Mouse (Mus musculus) cerebellum, postnatal 4 days (tissue): Measurements from ENCODE around the gene Foxo3.

Experiments
- DNase-seq, 2 experiments: peaks; one replicate each; pipeline ENCODE4 v3.0.0; 2022; ENCODE audit warnings: low spot score in 2 of 2, mixed read lengths in 1 of 2

Gene Foxo3

GRCm38 (mm10) chr10:42227751-42228241, 48.8 kb downstream of the Foxo3 start:
- peak in 1 of 2 experiments; percentile 44 for DNase-seq

DNA sequence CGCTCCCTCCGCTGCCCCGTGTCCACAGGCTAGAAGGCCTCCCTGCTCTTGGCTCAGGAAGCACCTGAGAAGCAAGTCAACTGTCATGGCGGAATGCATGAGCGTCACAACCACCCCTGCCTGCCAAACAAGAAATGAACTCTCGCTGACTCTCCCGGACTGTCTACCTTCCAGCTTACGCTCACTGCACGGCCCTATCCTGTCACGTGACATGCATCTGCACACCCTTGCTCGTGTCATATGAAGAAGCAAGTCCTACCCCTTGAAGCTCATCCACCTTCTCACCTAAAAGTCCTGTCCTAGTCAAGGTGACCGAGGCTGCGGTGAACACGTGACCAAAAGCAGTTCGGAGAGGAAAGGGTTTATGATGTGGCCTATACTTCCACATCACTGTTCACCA, 50.4 kb downstream of the Foxo3 start:
- DNase-seq, result no peak

DNA sequence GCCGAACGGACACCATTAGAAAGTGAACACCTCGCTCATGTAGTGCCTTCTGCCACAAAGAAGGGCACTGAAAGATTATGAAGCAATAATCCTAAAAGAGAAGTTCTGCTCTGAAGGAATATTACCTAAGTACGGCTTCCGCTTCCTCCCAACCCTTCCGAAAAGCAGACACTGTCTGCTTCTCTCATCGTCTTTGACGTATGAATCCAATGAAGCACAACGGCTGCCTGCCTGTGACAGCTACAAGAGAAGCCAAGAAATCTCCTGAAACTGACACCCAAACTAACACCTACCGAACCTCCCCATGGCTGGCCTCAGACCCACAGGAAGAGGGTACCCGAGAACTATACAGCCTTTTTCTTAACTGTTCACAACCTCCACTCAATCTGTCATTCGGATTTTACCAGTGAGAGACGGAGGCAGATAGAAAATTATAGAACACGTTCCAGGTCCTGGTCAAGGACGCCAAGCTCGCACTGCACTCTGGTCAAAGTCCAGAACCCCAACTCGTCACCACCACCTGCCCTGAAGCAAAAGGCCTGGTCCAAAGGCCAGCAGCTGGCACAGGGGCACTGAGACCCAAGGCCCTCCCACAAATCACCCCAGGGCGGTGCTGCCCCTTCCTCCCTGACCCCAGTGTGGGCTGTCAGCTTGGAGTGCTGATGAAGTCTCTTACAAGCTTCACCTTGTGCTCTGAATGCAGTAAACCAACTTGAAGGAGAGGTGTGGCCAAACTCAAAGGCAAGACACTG, 51.2 kb downstream of the Foxo3 start:
- no peak for DNase-seq

DNA sequence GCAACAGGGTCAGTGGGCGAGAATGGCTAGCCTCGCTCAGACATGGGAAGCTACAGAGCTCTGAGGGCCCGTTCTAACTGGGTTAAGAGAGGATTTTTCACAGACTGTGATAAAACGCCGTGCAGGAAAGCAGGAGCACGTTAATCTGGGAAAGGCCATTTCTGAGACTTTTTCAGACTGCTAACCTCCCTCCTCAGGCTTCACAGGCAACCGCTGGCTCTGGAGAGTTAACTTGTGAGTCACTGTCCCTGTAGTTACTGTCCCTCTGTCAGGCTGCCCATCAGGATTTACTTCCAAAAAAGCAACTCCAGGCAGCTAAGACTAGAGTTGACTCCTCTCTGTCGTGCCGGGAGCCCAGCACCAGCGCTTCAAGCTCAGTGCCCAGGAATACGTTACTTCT, 54.6 kb downstream of the Foxo3 start:
- DNase-seq, result no peak

DNA sequence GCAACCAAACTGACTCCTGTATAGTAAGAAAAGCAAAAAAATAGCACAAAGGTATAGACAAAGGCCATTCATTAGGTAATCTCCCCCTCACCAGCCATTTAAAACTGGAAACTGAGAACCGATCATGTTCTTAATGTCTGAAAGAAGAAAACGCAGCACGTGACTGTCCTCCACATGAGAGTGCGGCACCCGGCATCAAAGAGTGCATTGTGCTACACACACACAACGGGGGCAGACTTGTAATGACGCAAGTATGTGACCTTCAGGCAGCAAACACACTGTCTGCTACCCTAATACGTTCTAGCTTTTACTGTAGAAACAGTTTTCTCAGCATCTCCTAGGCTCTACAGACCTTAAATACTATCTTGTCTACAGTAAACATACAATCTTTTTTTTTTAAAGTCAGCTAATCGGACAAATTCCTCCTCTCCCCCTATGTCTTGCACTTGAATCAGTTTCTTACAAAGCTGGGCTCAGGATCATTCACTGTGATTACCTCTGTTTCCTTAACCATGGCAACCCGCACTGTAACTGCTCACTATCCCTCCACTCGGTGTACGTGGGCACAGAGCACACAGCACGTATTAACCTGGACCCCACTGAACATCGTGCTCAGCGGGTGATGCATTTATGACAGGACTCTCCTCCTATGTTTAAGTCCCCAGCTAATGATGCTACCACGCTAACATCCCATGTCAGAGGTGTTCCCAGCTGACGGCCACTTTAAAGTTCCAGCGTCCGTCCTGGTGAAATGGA, 55.2 kb downstream of the Foxo3 start:
- DNase-seq, result no peak

- no peak for DNase-seq
Observed at GRCm38 (mm10) chr10:42220418-42220952, 56.1 kb downstream of the Foxo3 start.

- no peak for DNase-seq
Observed at GRCm38 (mm10) chr10:42211407-42211806, 65.1 kb downstream of the Foxo3 start.

DNA sequence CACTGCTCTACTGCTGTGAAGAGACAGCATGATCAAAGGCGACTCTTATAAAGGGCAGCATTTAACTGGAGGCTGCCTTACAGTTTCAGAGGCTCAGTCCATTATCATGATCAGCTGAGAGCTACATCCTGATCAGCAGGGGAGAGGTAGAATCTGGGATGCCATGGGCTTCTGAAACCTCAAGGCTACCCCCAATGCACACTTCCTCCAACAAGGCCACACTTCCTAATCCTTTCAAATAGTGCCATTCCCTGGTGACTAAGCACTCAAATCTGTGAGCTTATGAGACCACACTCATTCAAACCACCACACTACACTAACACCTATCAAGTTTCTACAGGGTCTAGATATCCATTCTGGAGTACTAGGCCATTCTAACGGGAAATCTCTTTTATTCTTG, 65.9 kb downstream of the Foxo3 start:
- no peak for DNase-seq

DNA sequence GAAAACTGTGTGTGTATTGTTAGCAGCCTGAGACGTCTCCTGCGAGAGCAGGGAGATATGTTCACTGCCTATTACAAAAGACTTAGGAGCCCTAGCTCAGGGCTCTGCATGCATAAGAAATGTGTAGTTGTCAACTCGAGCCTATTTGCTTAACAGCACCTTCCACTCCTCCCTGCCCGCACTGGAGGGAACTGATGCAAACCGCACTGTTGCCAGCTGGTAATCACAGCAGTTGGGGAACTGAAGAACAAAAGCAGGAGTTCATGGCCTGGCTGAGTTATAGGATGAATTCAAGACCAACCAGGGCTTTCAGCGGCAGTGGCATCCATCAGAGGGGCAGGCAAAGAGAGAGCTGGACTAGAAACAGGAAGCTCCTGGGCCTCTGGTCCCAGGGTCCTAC, 66.7 kb downstream of the Foxo3 start:
- DNase-seq, result no peak

DNA sequence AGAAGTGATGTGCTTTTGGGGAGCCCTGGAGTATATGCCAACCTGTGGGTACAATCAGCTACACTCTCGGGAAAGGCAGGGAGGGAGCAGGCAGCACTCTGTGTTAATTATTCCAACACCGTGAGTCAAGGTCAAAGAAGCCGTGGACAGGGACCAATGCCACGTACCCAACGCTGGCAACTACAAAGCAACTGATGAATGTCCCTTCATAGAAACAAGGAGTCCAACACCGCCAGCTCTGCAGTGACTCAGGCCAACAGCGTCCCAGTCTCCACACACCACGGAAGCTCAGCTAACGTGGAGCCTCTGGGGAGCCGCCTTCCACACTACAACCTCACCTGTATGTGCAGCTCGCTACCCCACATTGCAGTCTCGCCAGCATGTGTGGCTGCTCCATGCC, 68.9 kb downstream of the Foxo3 start:
- DNase-seq, result no peak

DNA sequence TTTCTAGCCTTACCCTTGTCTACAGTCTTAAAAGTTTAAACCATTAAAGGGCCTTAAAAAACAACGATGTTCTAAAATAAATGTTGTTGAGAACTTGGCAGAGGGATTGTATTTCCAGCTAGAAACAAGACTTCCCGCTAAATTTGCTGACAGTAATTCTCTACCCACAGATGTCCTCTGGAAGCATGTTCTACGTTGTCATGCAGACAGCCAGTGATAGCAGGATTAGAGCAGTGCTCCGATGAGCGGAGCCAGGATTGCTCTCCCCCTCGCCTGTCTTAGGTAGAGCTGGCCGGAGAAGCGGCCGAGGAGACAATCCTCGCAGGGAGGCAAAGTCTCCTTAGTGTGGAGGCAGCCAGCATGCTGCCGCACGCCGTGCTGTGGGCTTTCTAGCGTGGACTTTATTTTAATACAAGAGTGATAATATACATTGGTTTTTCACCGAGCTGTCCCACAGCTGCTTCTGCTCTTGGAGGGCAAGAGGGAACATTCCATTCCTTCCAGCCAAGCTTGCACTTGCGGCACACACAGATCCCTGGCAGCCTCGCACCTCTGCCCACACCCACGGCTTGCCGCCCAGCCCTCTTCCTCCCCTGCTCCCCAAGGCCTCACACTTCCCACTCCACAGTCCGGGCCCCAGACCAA, 71.7 kb downstream of the Foxo3 start:
- no peak for DNase-seq

- DNase-seq, result no peak
Observed at GRCm38 (mm10) chr10:42203321-42204155, 73.0 kb downstream of the Foxo3 start.

DNA sequence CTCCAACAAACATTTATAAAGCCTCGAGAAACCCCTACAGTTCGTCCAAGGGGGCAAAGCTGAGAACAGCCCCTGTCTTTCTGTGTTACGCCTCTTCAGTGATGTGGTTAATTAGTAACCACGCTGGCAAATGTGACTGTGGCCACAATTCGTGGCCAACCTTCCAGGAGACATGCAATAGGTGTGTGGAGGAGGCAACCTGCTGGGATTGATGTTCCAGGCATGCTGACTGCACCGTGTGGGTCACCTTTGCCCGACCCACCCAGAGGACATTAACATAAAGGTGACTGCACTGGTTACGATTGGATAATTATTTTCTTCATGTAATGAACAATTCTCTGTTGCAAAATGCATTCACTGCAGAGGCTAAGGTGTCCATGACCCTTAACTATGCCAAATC, 74.0 kb downstream of the Foxo3 start:
- no peak for DNase-seq

- no peak for DNase-seq
Observed at GRCm38 (mm10) chr10:42199472-42199871, 77.1 kb downstream of the Foxo3 start.

- DNase-seq, result no peak
Observed at GRCm38 (mm10) chr10:42198682-42199081, 77.9 kb downstream of the Foxo3 start.

DNA sequence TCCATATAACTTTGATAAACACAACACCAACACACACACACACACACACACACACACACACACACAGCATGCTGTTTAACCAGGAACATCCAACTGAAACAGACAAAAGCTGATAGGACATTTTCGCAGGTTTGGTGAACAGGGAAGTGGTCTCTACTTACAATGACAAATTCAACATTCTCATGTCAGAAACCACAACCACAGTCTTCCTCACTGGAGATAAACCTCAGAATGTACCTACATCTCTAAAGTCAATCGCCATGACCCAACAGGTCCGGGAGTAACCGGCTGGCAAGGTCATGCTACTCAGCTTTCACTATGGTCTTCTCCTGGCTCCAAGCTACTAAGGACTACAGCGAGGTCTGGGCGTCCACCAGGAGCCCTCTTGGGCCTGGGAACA, 81.8 kb downstream of the Foxo3 start:
- no peak for DNase-seq

GRCm38 (mm10) chr10:42193981-42194380, 82.6 kb downstream of the Foxo3 start:
- DNase-seq, result no peak

GRCm38 (mm10) chr10:42192951-42193350, 83.6 kb downstream of the Foxo3 start:
- no peak for DNase-seq

DNA sequence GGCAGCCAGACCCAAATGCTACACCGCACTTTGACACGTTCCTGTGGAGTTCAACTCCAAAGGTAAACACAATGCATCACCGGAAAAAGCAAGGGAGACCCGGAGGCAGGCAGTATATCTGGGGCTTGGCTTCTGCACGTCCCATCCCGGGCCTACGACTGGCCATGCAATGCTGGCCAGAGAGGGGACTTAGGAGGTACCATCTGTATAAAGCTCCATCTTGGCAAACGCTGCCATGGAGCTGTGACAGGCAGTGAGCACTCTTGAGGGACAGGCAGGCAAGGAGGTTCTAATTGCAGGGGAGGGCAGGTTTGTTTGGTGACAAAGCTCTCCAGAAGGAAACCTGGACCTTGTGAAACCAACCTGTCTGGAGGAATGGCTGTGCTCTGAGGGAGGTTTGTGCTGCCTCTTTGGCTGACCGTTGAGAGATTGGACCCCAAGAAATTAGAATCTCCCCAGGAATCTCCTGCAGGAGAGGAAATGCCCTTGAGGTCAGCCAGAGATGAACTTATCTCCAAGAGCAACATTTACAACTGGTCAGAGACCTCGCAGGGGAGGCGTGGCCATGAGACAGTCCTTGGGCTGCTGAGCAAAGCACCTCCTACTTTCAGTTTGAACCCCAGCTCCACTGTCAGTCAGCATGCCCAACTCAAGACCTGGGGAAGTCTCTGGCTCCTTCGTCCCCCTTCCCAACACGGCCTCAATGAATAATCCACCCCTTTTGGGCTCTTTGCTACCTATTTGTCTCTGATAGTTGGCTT, 86.7 kb downstream of the Foxo3 start:
- DNase-seq, result peak in 1 of 2 experiments; percentile 29

DNA sequence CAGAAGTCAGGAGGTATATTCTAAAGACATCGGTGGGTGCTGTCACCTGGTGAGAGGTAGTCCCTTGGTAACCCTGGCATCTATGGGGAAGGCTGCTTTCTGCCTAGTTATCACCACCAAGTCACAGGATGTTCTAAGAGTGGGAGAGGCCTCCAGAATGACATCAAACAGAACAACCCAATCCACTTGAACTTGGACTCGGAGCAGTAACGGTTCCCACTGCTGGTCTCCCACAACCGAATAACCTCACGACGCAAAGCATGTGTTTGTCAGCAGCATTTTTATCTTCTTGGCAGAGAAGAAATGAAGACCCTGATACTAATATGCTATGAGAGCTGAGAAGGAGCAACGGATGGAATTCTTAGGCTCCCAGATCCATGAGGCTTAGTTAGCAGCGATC, 87.5 kb downstream of the Foxo3 start:
- DNase-seq, result no peak

GRCm38 (mm10) chr10:42188091-42188490, 88.5 kb downstream of the Foxo3 start:
- no peak for DNase-seq
